Mouse (Mus musculus): Measurements from ENCODE around the gene Kncn.
A peak's percentile ranks its signal among the peaks of the same experiment; 100 is the strongest.

The Kncn gene

DNA sequence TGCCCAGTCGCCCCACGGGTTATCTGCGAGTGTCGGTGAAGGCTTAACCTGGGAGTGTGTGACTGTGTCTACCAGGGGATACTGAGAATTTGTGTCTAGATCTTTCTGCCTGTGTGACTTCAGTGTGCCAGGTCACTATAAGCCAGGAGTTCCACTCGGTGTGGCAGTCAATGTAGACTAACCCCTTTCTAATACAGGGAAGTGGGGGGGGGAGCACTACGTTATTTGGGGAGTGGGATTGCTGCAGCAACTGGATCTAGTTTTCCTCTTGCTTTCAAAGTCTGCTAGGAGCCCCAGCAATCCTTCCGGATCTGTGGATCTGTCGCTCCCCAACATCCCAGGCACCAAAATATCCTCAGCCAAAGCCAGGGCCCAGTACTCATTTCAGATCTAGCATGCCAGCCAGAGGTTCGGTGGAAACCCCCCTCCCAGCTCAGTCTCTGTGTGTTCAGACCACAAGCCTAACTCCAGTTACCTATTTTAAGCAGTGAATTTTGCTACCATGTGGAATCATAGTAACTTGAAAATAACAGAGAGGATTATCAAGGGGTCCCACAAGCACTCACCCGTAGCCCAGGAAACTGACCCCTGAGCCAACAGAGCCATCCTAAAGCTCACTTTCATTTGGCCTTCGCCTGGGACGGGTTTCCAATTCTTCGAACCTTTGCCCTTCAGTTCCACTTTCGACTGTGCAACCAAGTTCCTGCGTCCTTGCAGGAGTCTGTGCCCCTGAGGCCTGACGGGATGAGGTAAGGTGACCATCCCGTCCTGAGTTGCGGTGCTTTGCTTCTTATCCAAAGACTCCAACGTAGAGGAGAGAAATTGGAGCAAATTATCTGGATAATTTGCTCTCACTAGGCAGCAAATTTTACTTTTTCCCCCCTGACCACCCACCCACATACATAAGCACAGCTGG, 53.1 kb downstream of the Kncn start:
- no peak for DNase-seq (ENCODE audit: low spot score)

- DNase-seq (ENCODE audit: low spot score), result peak; percentile 20
These were observed 54.3 kb downstream of the Kncn start for GRCm38 (mm10) chr4:115938276-115939160.

All from layer of hippocampus, adult 11-12 months (tissue).